Mouse (Mus musculus): ENCODE measurements around the gene Trim33. TPM values are rescaled to one million over a fixed set of nuclear protein-coding genes. Genes with fewer than 3 reads are reported as not detected.

The Trim33 gene
- total RNA-seq, 2 experiments from 2014 or later: 10.6 to 10.7 TPM

GRCm38 (mm10) chr3:103392613-103393258, 113.6 kb downstream of the Trim33 start:
- no peak for DNase-seq
- intact Hi-C loops (cut with DNase I; ENCODE audit: low total_unique reads): loop anchor here (5.0 kb wide), 2 partner anchors 45 to 345 kb away; partner anchors contain the start of genes Gm10964 and Olfml3

- no peak for DNase-seq
- intact Hi-C loops (cut with DNase I; ENCODE audit: low total_unique reads): loop anchor here (5.0 kb wide), 2 partner anchors 44 to 344 kb away; partner anchors contain the start of genes Gm10964 and Olfml3
Measured at GRCm38 (mm10) chr3:103393283-103394060, 114.4 kb downstream of the Trim33 start.

GRCm38 (mm10) chr3:103394121-103394520, 115.0 kb downstream of the Trim33 start:
- DNase-seq: no peak
- intact Hi-C loops (cut with DNase I; ENCODE audit: low total_unique reads): loop anchor here (5.0 kb wide), 2 partner anchors 43 to 343 kb away; partner anchors contain the start of genes Gm10964 and Olfml3

- intact Hi-C loops (cut with DNase I; ENCODE audit: low total_unique reads): no loop called here
- DNase-seq: no peak
Measured at GRCm38 (mm10) chr3:103397523-103397922, 118.4 kb downstream of the Trim33 start.

- intact Hi-C loops (cut with DNase I; ENCODE audit: low total_unique reads): no loop called here
- no peak for DNase-seq
Measured at GRCm38 (mm10) chr3:103400807-103401206, 121.7 kb downstream of the Trim33 start.

- intact Hi-C loops (cut with DNase I; ENCODE audit: low total_unique reads): no loop called here
Measured at GRCm38 (mm10) chr3:103401342-103402098, 122.4 kb downstream of the Trim33 start.

GRCm38 (mm10) chr3:103402212-103402611, 123.1 kb downstream of the Trim33 start:
- no peak for DNase-seq
- intact Hi-C loops (cut with DNase I; ENCODE audit: low total_unique reads): no loop called here

More at GRCm38 (mm10) chr3:103401342-103402098, 122.4 kb downstream of the Trim33 start:
- no peak for DNase-seq

- intact Hi-C loops (cut with DNase I; ENCODE audit: low total_unique reads): no loop called here
- DNase-seq: no peak
Measured at GRCm38 (mm10) chr3:103405135-103405534, 126.0 kb downstream of the Trim33 start.

GRCm38 (mm10) chr3:103405871-103406765, 127.0 kb downstream of the Trim33 start:
- intact Hi-C loops (cut with DNase I; ENCODE audit: low total_unique reads): no loop called here

More at GRCm38 (mm10) chr3:103405871-103406765, 127.0 kb downstream of the Trim33 start:
- DNase-seq: no peak

Other genes with a start within 250 kb of the Trim33 start
- 10 to 100 TPM; 58.9 to 69.4 TPM for gene Nras, start 221.0 kb upstream of the Trim33 start, total RNA-seq (2021)
- gene Ampd1, start 205.3 kb upstream of the Trim33 start, total RNA-seq (2021): 100 to 1,000 TPM; 685 to 695 TPM
- 1 to 10 TPM; 2.9 to 4.7 TPM for gene Dennd2c, start 176.7 kb upstream of the Trim33 start, total RNA-seq (2021)
- 10 to 100 TPM; 40.3 to 47.4 TPM for gene Bcas2, start 107.6 kb upstream of the Trim33 start, total RNA-seq (2021)

Measured in gastrocnemius, postnatal 14 days (tissue).